Mouse (Mus musculus) urinary bladder, postnatal 36 days (tissue): Measurements from ENCODE around the gene Igsf21.

Source experiments
- DNase-seq, 2 experiments: peaks; one replicate each; pipeline ENCODE4 v3.0.0; 2022; ENCODE audit warnings: low spot score in 2 of 2, mixed read lengths in 1 of 2

The Igsf21 gene

GRCm38 (mm10) chr4:140196717-140197116 is 49.9 kb downstream of the Igsf21 start:
- DNase-seq, result no peak

- no peak for DNase-seq
These were observed 54.1 kb downstream of the Igsf21 start for GRCm38 (mm10) chr4:140192276-140193002.

- DNase-seq, result no peak
These were observed 57.0 kb downstream of the Igsf21 start for GRCm38 (mm10) chr4:140189601-140190000.

- DNase-seq, result no peak
These were observed 58.0 kb downstream of the Igsf21 start for GRCm38 (mm10) chr4:140188626-140189025.

- no peak for DNase-seq
These were observed 59.0 kb downstream of the Igsf21 start for GRCm38 (mm10) chr4:140187404-140188145.

GRCm38 (mm10) chr4:140179576-140179975 is 67.0 kb downstream of the Igsf21 start:
- no peak for DNase-seq

GRCm38 (mm10) chr4:140177055-140177454 is 69.5 kb downstream of the Igsf21 start:
- DNase-seq, result no peak

- no peak for DNase-seq
These were observed 72.7 kb downstream of the Igsf21 start for GRCm38 (mm10) chr4:140173746-140174399.

GRCm38 (mm10) chr4:140173084-140173483 is 73.5 kb downstream of the Igsf21 start:
- no peak for DNase-seq

GRCm38 (mm10) chr4:140171917-140172316 is 74.7 kb downstream of the Igsf21 start:
- no peak for DNase-seq

GRCm38 (mm10) chr4:140171189-140171588 is 75.4 kb downstream of the Igsf21 start:
- DNase-seq, result no peak

GRCm38 (mm10) chr4:140165851-140166250 is 80.7 kb downstream of the Igsf21 start:
- no peak for DNase-seq

- DNase-seq, result no peak
These were observed 81.9 kb downstream of the Igsf21 start for GRCm38 (mm10) chr4:140164662-140165061.

GRCm38 (mm10) chr4:140159617-140160016 is 87.0 kb downstream of the Igsf21 start:
- DNase-seq, result no peak

- DNase-seq, result no peak
These were observed 91.6 kb downstream of the Igsf21 start for GRCm38 (mm10) chr4:140154899-140155463.

- DNase-seq, result no peak
These were observed 92.1 kb downstream of the Igsf21 start for GRCm38 (mm10) chr4:140154484-140154883.

- no peak for DNase-seq
These were observed 92.9 kb downstream of the Igsf21 start for GRCm38 (mm10) chr4:140153711-140154114.

- peak in 1 of 2 experiments; percentile 9 for DNase-seq
These were observed 93.5 kb downstream of the Igsf21 start for GRCm38 (mm10) chr4:140153101-140153500.

GRCm38 (mm10) chr4:140149706-140150105 is 96.9 kb downstream of the Igsf21 start:
- DNase-seq, result no peak

- peak in 1 of 2 experiments; percentile 26 for DNase-seq
These were observed 98.5 kb downstream of the Igsf21 start for GRCm38 (mm10) chr4:140147857-140148695.
